7 mouse cellular contexts compared by ENCODE assay signal in genomic region chr13:51729887-51730361, GRCm38 (mm10).
DNase-seq lines count a peak whose midpoint lies in the region; ATAC-seq and TF ChIP-seq lines count a peak whose summit lies in the region.

No protein-coding gene starts in this region.

- no peak overlapping the region for H3K9ac ChIP-seq in liver, adult 2 months (ENCODE audit: low read depth, low read length)
- H3K9ac ChIP-seq in neural tube, embryonic 11.5 days (ENCODE audit: low read length) = no peak overlapping the region

- DNase-seq in liver, adult 2 months (ENCODE audit: extremely low read depth, low read depth, low spot score) = no peak
- DNase-seq in liver (no peak), adipocyte (ENCODE audit: low spot score) (peak; percentile 12)
- peak; percentile 61 for DNase-seq in forelimb bud, embryonic 11.5 days (ENCODE audit: low read depth, low spot score)
- peak; percentile 70 for DNase-seq in neural tube, embryonic 11.5 days (ENCODE audit: low spot score)
- no peak for DNase-seq in urinary bladder, postnatal 36 days (ENCODE audit: low spot score in 2 of 2)
- DNase-seq in layer of hippocampus, adult 11-12 months (ENCODE audit: low spot score) = no peak

- H3K27me3 ChIP-seq in liver, adult 2 months (ENCODE audit: control insufficient read depth, insufficient read depth, low read length) = no peaks in the 10 kb centered on the region
- no peaks in the 10 kb centered on the region for H3K27me3 ChIP-seq in neural tube, embryonic 11.5 days (ENCODE audit: control insufficient read depth, insufficient read depth, low read length)

- H3K4me2 ChIP-seq in neural tube, embryonic 11.5 days (ENCODE audit: low read depth) = no peak overlapping the region

- 0 out of 2 replicates have a peak, but pooled peaks have one; percentile 48 for ATAC-seq in neural tube, embryonic 11.5 days (ENCODE audit: insufficient read depth, low FRiP score, low TSS enrichment)

- no peaks in the 10 kb centered on the region for H3K79me2 ChIP-seq in liver, adult 2 months (ENCODE audit: control insufficient read depth, insufficient read depth, low read length)

- no peak overlapping the region for H3K4me3 ChIP-seq in liver, adult 2 months (ENCODE audit: insufficient read depth, low read depth, low read length)
- H3K4me3 ChIP-seq in neural tube, embryonic 11.5 days (ENCODE audit: low read depth, low read length) = no peak overlapping the region

- no peaks in the 10 kb centered on the region for H3K4me1 ChIP-seq in liver, adult 2 months (ENCODE audit: control insufficient read depth, insufficient read depth, low read length)
- H3K4me1 ChIP-seq in neural tube, embryonic 11.5 days (ENCODE audit: control insufficient read depth, insufficient read depth, low read length) = peaks cover 15% of the 10 kb centered on the region

- H3K27ac ChIP-seq in liver, adult 2 months (replicated peaks; ENCODE audit: insufficient read depth, low read depth, low read length) = no peak overlapping the region
- H3K27ac ChIP-seq in neural tube, embryonic 11.5 days (ENCODE audit: low read depth, low read length) = no peak overlapping the region

- H3K36me3 ChIP-seq in liver, adult 2 months (ENCODE audit: control insufficient read depth, insufficient read depth, low read length) = no peaks in the 10 kb centered on the region
- no peaks in the 10 kb centered on the region for H3K36me3 ChIP-seq in neural tube, embryonic 11.5 days (ENCODE audit: control insufficient read depth, insufficient read depth, low read length)

- 26% methylated on average over 4 of the region's 4 CpGs for WGBS in liver, adult 2 months
- 12% methylated on average over 4 of the region's 4 CpGs for WGBS in neural tube, embryonic 11.5 days

- no peaks in the 10 kb centered on the region for H3K9me3 ChIP-seq in neural tube, embryonic 11.5 days (ENCODE audit: control insufficient read depth, low read length)

- no peak for TF ChIP-seq POLR2A in liver, adult 2 months (IDR thresholded peaks at IDR 0.05; ENCODE audit: extremely low read depth, insufficient read depth, low read length)

- peak; percentile 33; the same call in 1 of the 2 replicates for TF ChIP-seq CTCF in liver, adult 2 months (IDR thresholded peaks at IDR 0.05; ENCODE audit: low read depth, low read length)

Comparison
In these comparisons a context has a peak if more than half of its experiments do, and no peak if none do; other contexts are left out.
1. DNase-seq: peak in adipocyte (single experiment), forelimb bud, embryonic 11.5 days (single experiment) and neural tube, embryonic 11.5 days (single experiment); none in liver, adult 2 months (single experiment), liver (single experiment), urinary bladder, postnatal 36 days (0 of 2) and layer of hippocampus, adult 11-12 months (single experiment).